Mouse (Mus musculus) CH12.LX (cell line): Measurements from ENCODE around the gene Arhgef6. TPM values are rescaled to one million over a fixed set of nuclear protein-coding genes. Genes with fewer than 3 reads are reported as not detected.

Experiments
- DNase-seq: peaks from one replicate; pipeline ENCODE4 v3.0.0-alpha.2; 2013; ENCODE audit errors: extremely low read depth
- H3K27ac ChIP-seq: 2 replicates; pipeline ENCODE4 v1.5.1; 2012; ENCODE audit warnings: low read depth, mild to moderate bottlenecking, control low read depth, moderate library complexity; ENCODE audit not compliant: insufficient read depth
- H3K27me3 ChIP-seq: replicated peaks from 2 replicates; pipeline ENCODE3; 2012; ENCODE audit warnings: inconsistent platforms
- H3K36me3 ChIP-seq, 2 experiments: replicated peaks in 1 of 2; 2 replicates each; pipeline versions ENCODE3 to v1.6.1; 2012; ENCODE audit warnings: inconsistent platforms in 1 of 2, low read length in 1 of 2, mild to moderate bottlenecking in 1 of 2, mixed read lengths in 1 of 2, moderate library complexity in 1 of 2; ENCODE audit not compliant: control insufficient read depth in 1 of 2, insufficient read depth in 1 of 2
- H3K4me1 ChIP-seq, 2 experiments: 2 replicates each; pipeline ENCODE4 v1.6.1; 2012; ENCODE audit warnings: inconsistent platforms in 1 of 2, moderate library complexity in 1 of 2; ENCODE audit not compliant: insufficient read depth in 2 of 2, control insufficient read depth in 1 of 2
- H3K4me2 ChIP-seq: 2 replicates; pipeline ENCODE4 v1.6.1; 2012; ENCODE audit warnings: low read depth, mild to moderate bottlenecking, control low read depth; ENCODE audit not compliant: poor library complexity, insufficient read depth, severe bottlenecking
- H3K4me3 ChIP-seq, 3 experiments: fragments of 150-350 bp in 1 of 3; sonication (generic) in 1 of 3; replicated peaks in 1 of 3; 2 replicates each; pipeline versions ENCODE3 to v1.5.1; 2011 to 2012; ENCODE audit warnings: low read depth in 2 of 3, low read length in 2 of 3, mild to moderate bottlenecking in 2 of 3, moderate library complexity in 2 of 3, control low read depth in 1 of 3, improper control_type of control experiment in 1 of 3, inconsistent platforms in 1 of 3, mixed read lengths in 1 of 3; ENCODE audit not compliant: poor library complexity in 1 of 3
- H3K79me2 ChIP-seq: replicated peaks from 2 replicates; pipeline ENCODE4 v1.6.1; 2012; ENCODE audit warnings: mild to moderate bottlenecking, moderate library complexity; ENCODE audit not compliant: control insufficient read depth, poor library complexity, insufficient read depth, severe bottlenecking; ENCODE audit errors: extremely low read depth
- H3K9ac ChIP-seq: 2 replicates; pipeline ENCODE4 v1.6.1; 2012; ENCODE audit warnings: low read depth, mild to moderate bottlenecking, control low read depth, moderate library complexity; ENCODE audit not compliant: insufficient read depth
- H3K9me3 ChIP-seq: replicated peaks from 2 replicates; pipeline ENCODE3; 2012; ENCODE audit warnings: low read length, inconsistent platforms, mixed read lengths
- BHLHE40 ChIP-seq: IDR thresholded peaks from 2 replicates; pipeline ENCODE4 v1.6.1; 2011; ENCODE audit warnings: mild to moderate bottlenecking, low read depth, low read length, improper control_type of control experiment
- ELF1 ChIP-seq: IDR thresholded peaks from 2 replicates; pipeline ENCODE4 v1.6.1; 2014; ENCODE audit warnings: low read depth, mild to moderate bottlenecking, inconsistent platforms, low read length, improper control_type of control experiment
- EP300 ChIP-seq: IDR thresholded peaks from 2 replicates; pipeline ENCODE4 v1.6.1; 2011; ENCODE audit warnings: low read length, improper control_type of control experiment
- IRF4 ChIP-seq: IDR thresholded peaks from 2 replicates; pipeline ENCODE4 v1.6.1; 2014; ENCODE audit warnings: low read depth, mild to moderate bottlenecking, inconsistent platforms, low read length, improper control_type of control experiment
- JUND ChIP-seq: conservative IDR thresholded peaks from 2 replicates; pipeline ENCODE4 v1.6.1; 2011; ENCODE audit warnings: low read depth, low read length, improper control_type of control experiment
- MAFK ChIP-seq: IDR thresholded peaks from 2 replicates; pipeline ENCODE4 v1.6.1; 2011; ENCODE audit warnings: low read length, improper control_type of control experiment; ENCODE audit not compliant: insufficient replicate concordance
- MAX ChIP-seq: IDR thresholded peaks from 2 replicates; pipeline ENCODE4 v1.6.1; 2011; ENCODE audit warnings: low read length, improper control_type of control experiment
- MAZ ChIP-seq: IDR thresholded peaks from 2 replicates; pipeline ENCODE4 v1.6.1; 2012; ENCODE audit warnings: low read depth, mild to moderate bottlenecking, inconsistent platforms, low read length, improper control_type of control experiment, moderate library complexity
- MEF2A ChIP-seq: IDR thresholded peaks from 2 replicates; pipeline ENCODE4 v1.6.1; 2014; ENCODE audit warnings: low read depth, mild to moderate bottlenecking, inconsistent platforms, low read length, improper control_type of control experiment, borderline replicate concordance
- NELFE ChIP-seq: IDR thresholded peaks from 2 replicates; pipeline ENCODE4 v1.6.1; 2011; ENCODE audit warnings: low read depth, low read length, improper control_type of control experiment
- NRF1 ChIP-seq: IDR thresholded peaks from 2 replicates; pipeline ENCODE4 v1.6.1; 2014; ENCODE audit warnings: low read depth, mild to moderate bottlenecking, inconsistent platforms, low read length, improper control_type of control experiment, moderate library complexity
- POLR2A ChIP-seq: IDR thresholded peaks from 2 replicates; pipeline ENCODE4 v1.6.1; 2011; ENCODE audit warnings: low read depth, mild to moderate bottlenecking, improper control_type of control experiment, low read length
- SIN3A ChIP-seq: IDR thresholded peaks from 2 replicates; pipeline ENCODE4 v1.6.1; 2012; ENCODE audit warnings: low read length, improper control_type of control experiment, inconsistent platforms
- TBP ChIP-seq: conservative IDR thresholded peaks from 2 replicates; pipeline ENCODE4 v1.6.1; 2011; ENCODE audit warnings: low read depth, low read length, improper control_type of control experiment
- USF1 ChIP-seq: IDR thresholded peaks from 2 replicates; pipeline ENCODE4 v1.6.1; 2014; ENCODE audit warnings: low read depth, mild to moderate bottlenecking, inconsistent platforms, low read length, improper control_type of control experiment
- USF2 ChIP-seq: conservative IDR thresholded peaks from 2 replicates; pipeline ENCODE4 v1.6.1; 2011; ENCODE audit warnings: low read depth, low read length, improper control_type of control experiment
- ZC3H11A ChIP-seq: IDR thresholded peaks from 2 replicates; pipeline ENCODE4 v1.6.1; 2012; ENCODE audit warnings: low read depth, mild to moderate bottlenecking, inconsistent platforms, low read length, improper control_type of control experiment
- ZKSCAN1 ChIP-seq: IDR thresholded peaks from 2 replicates; pipeline ENCODE4 v1.6.1; 2012; ENCODE audit warnings: low read depth, inconsistent platforms, low read length, improper control_type of control experiment, borderline replicate concordance
- ZNF384 ChIP-seq: IDR thresholded peaks from 2 replicates; pipeline ENCODE4 v1.6.1; 2012; ENCODE audit warnings: low read depth, low read length, improper control_type of control experiment, inconsistent platforms
- dilution Hi-C: fragments of 300-500 bp; cut with MboI; formaldehyde crosslinking; loops from 2 replicates; pipeline ENCODE4 v1.14.3; 2020; ENCODE audit warnings: low sequenced_read_pairs; ENCODE audit not compliant: extremely low pct_unique_long_range_greater_than_20kb, extremely low pct_ligation_motif_present
- in situ Hi-C: fragments of 300-500 bp; cut with MboI; formaldehyde crosslinking; loops from 3 replicates; pipeline ENCODE4 v1.14.3; 2019; ENCODE audit warnings: low sequenced_read_pairs, low pct_ligation_motif_present, low pct_unique_long_range_greater_than_20kb, mixed read lengths
- polyA plus RNA-seq: library from polyadenylated mRNA; unstranded; fragments of >175 nt; gene quantifications from 2 replicates; pipeline ENCODE4 v1.2.1, GENCODE M21; 2012; ENCODE audit warnings: low read depth; ENCODE audit not compliant: insufficient read length
- total RNA-seq, 2 experiments: library from RNA; depleted of rRNA; stranded (reverse); fragments of 300-350 nt in 1 of 2; fragments of >200 nt in 1 of 2; gene quantifications; 2 replicates each; pipeline ENCODE4 v1.2.3; 2012 to 2014

Gene Arhgef6
- total and polyA plus RNA-seq, 3 experiments = 69.8 to 206 (median 162) TPM

DNA sequence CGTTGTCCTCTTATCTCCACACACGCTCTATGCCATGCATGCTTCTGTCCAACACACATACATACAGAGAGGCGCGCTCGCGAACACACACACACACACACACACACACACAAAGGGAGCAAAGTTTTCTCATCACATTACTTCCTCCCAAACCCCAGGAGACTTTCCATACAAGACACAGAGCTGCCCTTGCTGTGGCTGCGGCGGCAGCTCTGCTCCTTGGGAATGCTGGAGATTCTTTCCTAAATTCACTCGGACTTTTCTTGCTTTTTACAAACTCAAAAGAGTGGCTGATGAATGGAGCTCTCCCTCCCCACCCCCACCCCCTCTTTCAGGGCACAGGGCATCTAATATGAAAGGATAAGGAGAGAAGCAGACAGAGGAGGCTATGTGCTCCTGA, 52.2 kb downstream of the Arhgef6 start:
- Histone ChIP-seq H3K27ac (no peak overlapping the region), H3K9ac (no peak overlapping the region), H3K4me2 (no peak overlapping the region), H3K4me1 (peaks cover 2 to 11% of the 10 kb centered on the region in 2 experiments; a peak in 2 of 4 replicates), H3K36me3 (peaks cover 14 to 51% of the 10 kb centered on the region in 2 experiments), H3K27me3 (no peaks in the 10 kb centered on the region)
- DNase-seq = no peak
- in situ Hi-C loops = no loop called here
- dilution Hi-C loops = no loop called here
- TF ChIP-seq MAZ (no peak), MAX (no peak), ELF1 (no peak), BHLHE40 (no peak), POLR2A (no peak), NRF1 (no peak), ZKSCAN1 (no peak), MAFK (no peak), SIN3A (no peak), MEF2A (no peak), NELFE (no peak), ZC3H11A (no peak)
- TF ChIP-seq, all 38 proteins: peak for 0
- Histone ChIP-seq H3K9me3 (no peaks in the 10 kb centered on the region), H3K79me2 (no peaks in the 10 kb centered on the region), H3K4me3 (no peak overlapping the region)

GRCm38 (mm10) chrX:57282184-57282583, 56.3 kb downstream of the Arhgef6 start:
- no peak for DNase-seq
- Histone ChIP-seq H3K4me1 (peaks cover 2 to 14% of the 10 kb centered on the region in 2 experiments; a peak in 2 of 4 replicates), H3K9me3 (no peaks in the 10 kb centered on the region), H3K79me2 (no peaks in the 10 kb centered on the region), H3K27me3 (no peaks in the 10 kb centered on the region), H3K36me3 (peaks cover 19 to 45% of the 10 kb centered on the region in 2 experiments), H3K9ac (no peak overlapping the region), H3K4me2 (no peak overlapping the region), H3K4me3 (no peak overlapping the region), H3K27ac (no peak overlapping the region)
- in situ Hi-C loops = no loop called here
- TF ChIP-seq MAFK (no peak), TBP (no peak), IRF4 (peak; percentile 66), USF2 (no peak), USF1 (no peak), BHLHE40 (no peak), NELFE (no peak), MEF2A (0 out of 2 replicates have a peak, but pooled peaks have one; percentile 16), JUND (0 out of 2 replicates have a peak, but pooled peaks have one; percentile 12), ZNF384 (no peak), EP300 (0 out of 2 replicates have a peak, but pooled peaks have one; percentile 39)
- dilution Hi-C loops = no loop called here
